Mouse (Mus musculus): ENCODE measurements around the gene Cby1. TPM values are rescaled to one million over a fixed set of nuclear protein-coding genes. Genes with fewer than 3 reads are reported as not detected.

The Cby1 gene
- polyA plus RNA-seq, 1 experiment from 2014 or later, result 85.5 TPM

DNA sequence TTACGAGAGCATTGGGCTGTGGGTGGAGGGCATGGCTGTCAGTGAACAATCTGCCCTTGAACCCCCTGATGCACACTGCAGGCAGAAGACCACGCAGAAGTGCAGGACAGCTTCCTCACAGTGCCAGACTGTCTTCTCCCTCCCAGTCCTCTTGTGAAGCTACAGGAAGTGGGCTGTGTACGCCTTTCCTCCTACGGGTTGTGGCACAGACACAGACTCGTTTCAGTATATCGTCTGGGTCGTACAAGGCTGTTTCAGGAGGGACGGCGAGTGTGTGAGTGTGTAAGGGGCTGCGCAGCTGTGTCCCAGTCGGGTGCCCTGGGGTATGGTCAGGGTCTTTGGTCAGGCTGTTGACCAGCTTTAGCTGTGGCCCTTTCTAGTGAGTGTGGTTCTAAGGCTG, 34.7 kb downstream of the Cby1 start:
- Histone ChIP-seq H3K4me3 (replicated peaks; ENCODE audit: low read length) (no peak overlapping the region), H3K9me3 (ENCODE audit: control insufficient read depth, low read length) (no peaks in the 10 kb centered on the region), H3K4me1 (replicated peaks; ENCODE audit: control insufficient read depth, insufficient read depth, low read length) (peaks cover 28% of the 10 kb centered on the region), H3K9ac (no peak overlapping the region), H3K27ac (no peak overlapping the region), H3K4me2 (replicated peaks) (no peak overlapping the region), H3K27me3 (ENCODE audit: control insufficient read depth, insufficient read depth, low read length) (no peaks in the 10 kb centered on the region), H3K36me3 (replicated peaks; ENCODE audit: control insufficient read depth, insufficient read depth) (peaks cover 17% of the 10 kb centered on the region; the same call in 1 of the 2 replicates)
- ATAC-seq (ENCODE audit: low FRiP score), result no peak
- DNase-seq (ENCODE audit: low spot score), result no peak
- 87% methylated on average over 11 of the region's 11 CpGs for WGBS

DNA sequence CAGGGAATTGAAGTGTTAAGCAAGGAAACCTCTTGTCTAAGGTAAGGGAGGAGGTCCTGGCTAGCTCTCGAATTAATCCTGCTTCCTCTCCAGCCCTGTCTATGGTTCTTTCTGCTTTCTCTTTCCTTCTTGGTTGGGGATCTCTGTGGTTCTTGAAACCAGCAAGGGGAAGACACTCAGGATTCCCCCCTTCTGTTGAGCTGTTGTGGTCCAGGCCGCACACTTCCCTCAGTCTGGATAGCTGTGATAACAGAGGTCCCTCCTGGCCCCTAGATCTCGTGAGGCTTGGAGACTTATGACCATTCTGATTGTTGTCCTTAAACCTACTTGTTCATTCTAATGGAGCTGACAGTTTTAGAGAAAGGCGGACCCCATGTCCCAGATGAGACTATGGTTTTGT, 35.5 kb downstream of the Cby1 start:
- peaks cover 17% of the 10 kb centered on the region; the same call in 1 of the 2 replicates for H3K36me3 ChIP-seq (replicated peaks; ENCODE audit: control insufficient read depth, insufficient read depth)
- H3K4me3 ChIP-seq (replicated peaks; ENCODE audit: low read length), result no peak overlapping the region
- no peaks in the 10 kb centered on the region for H3K27me3 ChIP-seq (ENCODE audit: control insufficient read depth, insufficient read depth, low read length)
- no peak overlapping the region for H3K27ac ChIP-seq
- no peak for ATAC-seq (ENCODE audit: low FRiP score)
- no peak overlapping the region for H3K4me2 ChIP-seq (replicated peaks)
- no peak for DNase-seq (ENCODE audit: low spot score)
- no peaks in the 10 kb centered on the region for H3K9me3 ChIP-seq (ENCODE audit: control insufficient read depth, low read length)
- WGBS, result 95% methylated on average over 4 of the region's 4 CpGs
- peaks cover 28% of the 10 kb centered on the region for H3K4me1 ChIP-seq (replicated peaks; ENCODE audit: control insufficient read depth, insufficient read depth, low read length)
- no peak overlapping the region for H3K9ac ChIP-seq

DNA sequence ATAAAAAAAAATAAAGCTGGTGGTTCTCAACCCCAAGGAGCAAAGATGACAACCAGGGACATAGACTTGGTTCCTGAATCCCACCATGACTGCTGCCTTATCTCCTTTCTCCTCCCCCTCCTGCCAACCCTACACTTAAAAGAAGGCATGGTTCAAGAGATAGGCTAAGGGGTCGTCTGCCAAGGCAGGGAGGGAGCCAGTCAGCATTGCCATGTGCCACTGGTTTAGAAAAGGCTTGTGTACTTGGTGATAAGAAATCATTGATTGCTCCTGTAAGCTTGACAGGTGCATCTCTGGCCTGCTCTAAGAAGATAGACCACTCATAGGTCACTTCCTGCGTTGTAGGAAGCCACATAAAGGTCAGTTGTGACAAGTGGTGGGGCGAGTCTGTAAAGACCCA, 36.5 kb downstream of the Cby1 start:
- Histone ChIP-seq H3K9me3 (ENCODE audit: control insufficient read depth, low read length) (no peaks in the 10 kb centered on the region), H3K27me3 (ENCODE audit: control insufficient read depth, insufficient read depth, low read length) (no peaks in the 10 kb centered on the region), H3K9ac (no peak overlapping the region), H3K27ac (no peak overlapping the region), H3K4me2 (replicated peaks) (no peak overlapping the region), H3K4me3 (replicated peaks; ENCODE audit: low read length) (no peak overlapping the region), H3K36me3 (replicated peaks; ENCODE audit: control insufficient read depth, insufficient read depth) (peaks cover 17% of the 10 kb centered on the region; the same call in 1 of the 2 replicates), H3K4me1 (replicated peaks; ENCODE audit: control insufficient read depth, insufficient read depth, low read length) (peaks cover 28% of the 10 kb centered on the region)
- DNase-seq (ENCODE audit: low spot score) (no peak), ATAC-seq (ENCODE audit: low FRiP score) (no peak)
- 79% methylated on average over 3 of the region's 3 CpGs for whole genome bisulfite sequencing

DNA sequence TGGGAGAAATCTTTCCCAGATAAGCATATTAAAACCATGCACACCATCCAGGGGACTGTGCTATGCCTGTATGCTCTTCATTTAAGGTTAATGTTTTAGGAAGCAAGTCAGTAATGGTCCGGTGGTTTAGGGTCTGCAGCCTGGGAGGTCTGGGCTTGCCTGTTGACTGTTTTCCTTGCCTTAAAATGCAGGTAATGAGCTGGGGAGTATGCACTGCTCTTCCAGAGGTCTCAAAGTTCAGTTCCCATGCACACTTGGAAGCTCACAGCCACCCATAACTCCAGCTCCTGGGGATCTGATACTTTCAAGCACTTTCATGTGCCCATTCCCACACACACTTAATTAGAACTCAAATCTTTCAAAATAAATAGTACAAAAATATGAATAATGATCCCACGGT, 37.5 kb downstream of the Cby1 start:
- ATAC-seq (ENCODE audit: low FRiP score), result no peak
- H3K27me3 ChIP-seq (ENCODE audit: control insufficient read depth, insufficient read depth, low read length), result no peaks in the 10 kb centered on the region
- peak overlapping the region; percentile 66; the same call in 1 of the 2 replicates for H3K27ac ChIP-seq
- WGBS, result 98% methylated on average over 2 of the region's 2 CpGs
- H3K9ac ChIP-seq, result no peak overlapping the region
- peaks cover 26% of the 10 kb centered on the region for H3K4me1 ChIP-seq (replicated peaks; ENCODE audit: control insufficient read depth, insufficient read depth, low read length)
- peaks cover 17% of the 10 kb centered on the region; the same call in 1 of the 2 replicates for H3K36me3 ChIP-seq (replicated peaks; ENCODE audit: control insufficient read depth, insufficient read depth)
- DNase-seq (ENCODE audit: low spot score), result no peak
- no peak overlapping the region for H3K4me2 ChIP-seq (replicated peaks)
- H3K9me3 ChIP-seq (ENCODE audit: control insufficient read depth, low read length), result no peaks in the 10 kb centered on the region
- H3K4me3 ChIP-seq (replicated peaks; ENCODE audit: low read length), result no peak overlapping the region

DNA sequence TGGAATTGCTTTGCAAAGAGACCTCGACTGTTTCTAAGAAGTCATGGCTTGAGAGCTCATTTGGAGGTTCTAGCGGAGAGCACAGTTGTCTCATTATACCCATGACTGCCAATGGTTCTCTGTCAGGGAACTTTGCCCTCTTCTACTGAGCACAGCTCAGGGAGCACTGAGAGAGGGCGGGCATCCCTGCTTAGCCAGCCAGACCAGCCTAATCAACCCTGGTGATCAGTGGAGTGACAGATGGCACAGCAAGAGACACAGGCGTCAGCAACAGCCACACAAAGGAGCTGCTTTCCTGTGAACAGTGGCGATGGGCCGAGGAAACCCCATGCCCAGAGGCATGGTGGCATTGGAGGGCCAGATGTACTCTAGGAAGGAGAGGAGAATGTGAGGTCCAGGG, 38.0 kb downstream of the Cby1 start:
- no peak for DNase-seq (ENCODE audit: low spot score)
- peak overlapping the region; percentile 66 for H3K27ac ChIP-seq
- 52% methylated on average over 6 of the region's 6 CpGs for WGBS
- no peaks in the 10 kb centered on the region for H3K27me3 ChIP-seq (ENCODE audit: control insufficient read depth, insufficient read depth, low read length)
- peaks cover 17% of the 10 kb centered on the region; the same call in 1 of the 2 replicates for H3K36me3 ChIP-seq (replicated peaks; ENCODE audit: control insufficient read depth, insufficient read depth)
- H3K9me3 ChIP-seq (ENCODE audit: control insufficient read depth, low read length), result no peaks in the 10 kb centered on the region
- no peak overlapping the region for H3K4me3 ChIP-seq (replicated peaks; ENCODE audit: low read length)
- no peak overlapping the region for H3K9ac ChIP-seq
- H3K4me2 ChIP-seq (replicated peaks), result no peak overlapping the region
- ATAC-seq (ENCODE audit: low FRiP score), result no peak; the same call in 1 of the 2 replicates
- H3K4me1 ChIP-seq (replicated peaks; ENCODE audit: control insufficient read depth, insufficient read depth, low read length), result peaks cover 21% of the 10 kb centered on the region

DNA sequence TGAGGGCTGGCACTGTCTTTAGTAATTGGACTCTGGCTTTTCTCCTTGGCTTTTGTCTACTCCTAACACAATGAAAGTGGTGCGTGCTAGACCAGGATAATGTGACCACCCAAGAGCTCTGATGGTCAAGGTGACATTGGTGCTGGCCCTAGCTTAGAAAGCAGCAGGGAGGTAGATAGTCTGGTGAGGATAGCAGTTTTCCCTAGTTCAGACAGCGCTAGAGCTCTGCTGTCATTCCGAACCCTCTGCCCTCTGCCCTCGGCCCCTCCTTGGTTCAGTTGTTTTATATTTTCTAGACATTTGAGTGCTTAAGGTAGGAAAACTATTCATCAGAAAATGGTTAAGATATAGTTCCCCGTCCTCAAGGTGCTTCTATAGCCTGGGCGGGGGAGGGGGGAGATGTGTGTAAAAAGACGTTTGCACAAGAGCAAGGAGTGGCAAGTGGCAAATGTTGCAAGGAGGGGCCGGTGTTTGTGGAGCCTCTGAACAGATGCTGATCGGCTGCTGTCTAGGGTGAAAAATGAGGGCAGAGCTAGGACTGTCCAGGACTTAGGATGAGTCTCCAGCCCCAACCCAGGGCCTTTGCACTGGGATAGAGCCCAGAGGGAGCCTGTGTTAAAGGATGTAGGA, 38.7 kb downstream of the Cby1 start:
- Histone ChIP-seq H3K9ac (no peak overlapping the region), H3K36me3 (replicated peaks; ENCODE audit: control insufficient read depth, insufficient read depth) (peaks cover 17% of the 10 kb centered on the region; the same call in 1 of the 2 replicates), H3K27me3 (ENCODE audit: control insufficient read depth, insufficient read depth, low read length) (no peaks in the 10 kb centered on the region), H3K27ac (peak overlapping the region; percentile 66), H3K4me3 (replicated peaks; ENCODE audit: low read length) (no peak overlapping the region), H3K4me1 (replicated peaks; ENCODE audit: control insufficient read depth, insufficient read depth, low read length) (peaks cover 14% of the 10 kb centered on the region), H3K4me2 (replicated peaks) (no peak overlapping the region), H3K9me3 (ENCODE audit: control insufficient read depth, low read length) (no peaks in the 10 kb centered on the region)
- no peak for DNase-seq (ENCODE audit: low spot score)
- WGBS, result 74% methylated on average over 9 of the region's 9 CpGs
- no peak for ATAC-seq (ENCODE audit: low FRiP score)

DNA sequence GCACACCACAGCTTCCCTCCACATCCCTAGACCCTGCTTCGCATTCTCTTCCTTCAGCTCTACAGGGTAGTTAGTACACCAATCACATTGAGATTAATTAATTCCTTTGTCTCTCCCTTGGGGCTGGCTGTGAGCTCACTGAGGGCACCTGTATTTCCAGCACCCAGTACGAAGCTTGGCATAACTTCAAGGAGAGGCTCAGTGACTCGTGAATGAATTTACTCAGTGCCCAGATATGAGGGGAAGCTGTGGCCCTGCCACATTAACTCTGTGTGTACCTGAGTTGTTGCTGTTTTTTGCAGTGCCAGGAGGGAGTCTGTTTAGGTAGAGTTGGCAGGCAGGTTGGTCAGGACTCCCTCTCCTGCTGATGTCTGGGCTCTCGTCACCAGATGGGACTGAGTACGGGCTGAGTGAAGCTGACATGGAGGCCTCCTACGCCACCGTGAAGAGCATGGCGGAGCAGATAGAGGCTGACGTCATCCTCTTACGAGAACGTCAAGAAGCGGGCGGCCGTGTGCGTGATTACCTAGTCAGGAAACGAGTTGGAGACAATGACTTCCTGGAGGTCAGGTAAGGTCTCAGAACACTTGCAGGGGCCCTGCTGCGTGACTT, 47.7 kb downstream of the Cby1 start:
- 91% methylated on average over 17 of the region's 17 CpGs for WGBS
- Histone ChIP-seq H3K27ac (no peak overlapping the region), H3K4me2 (replicated peaks) (no peak overlapping the region), H3K9me3 (ENCODE audit: control insufficient read depth, low read length) (no peaks in the 10 kb centered on the region), H3K36me3 (replicated peaks; ENCODE audit: control insufficient read depth, insufficient read depth) (peaks cover 55% of the 10 kb centered on the region), H3K4me1 (replicated peaks; ENCODE audit: control insufficient read depth, insufficient read depth, low read length) (no peaks in the 10 kb centered on the region), H3K9ac (no peak overlapping the region), H3K4me3 (replicated peaks; ENCODE audit: low read length) (no peak overlapping the region), H3K27me3 (ENCODE audit: control insufficient read depth, insufficient read depth, low read length) (no peaks in the 10 kb centered on the region)
- ATAC-seq (ENCODE audit: low FRiP score) (no peak), DNase-seq (ENCODE audit: low spot score) (no peak)

DNA sequence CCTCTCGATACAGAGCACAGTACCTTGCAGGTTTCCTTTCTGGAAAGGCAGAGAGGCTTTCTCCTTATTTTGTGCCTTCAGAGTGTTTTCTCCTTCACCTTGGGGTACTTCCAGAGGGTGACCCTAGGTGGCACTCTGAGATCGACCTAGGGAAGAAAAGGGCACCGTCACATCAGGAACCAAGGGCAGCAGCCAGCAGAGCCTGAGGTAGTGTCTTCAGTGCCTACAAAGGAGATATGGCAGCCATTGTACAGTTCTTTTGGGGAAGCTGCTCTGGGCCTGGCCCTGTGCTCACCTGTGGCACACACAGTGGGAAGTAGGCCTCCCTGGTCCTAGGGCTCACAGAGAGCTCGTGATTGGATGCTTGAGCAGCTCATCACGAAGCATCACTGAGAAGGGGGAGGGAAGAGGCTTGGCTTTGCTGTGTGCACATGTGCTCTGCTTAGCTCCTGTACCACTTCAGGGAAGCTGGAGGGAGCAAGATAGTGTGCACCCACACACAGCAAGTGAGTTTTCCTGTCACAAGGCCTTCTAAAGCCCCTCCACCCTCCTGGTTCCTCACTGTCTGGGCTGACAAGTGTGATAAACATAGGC, 49.3 kb downstream of the Cby1 start:
- Histone ChIP-seq H3K4me2 (replicated peaks) (no peak overlapping the region), H3K36me3 (replicated peaks; ENCODE audit: control insufficient read depth, insufficient read depth) (peaks cover 71% of the 10 kb centered on the region), H3K27ac (no peak overlapping the region), H3K9me3 (ENCODE audit: control insufficient read depth, low read length) (no peaks in the 10 kb centered on the region), H3K4me3 (replicated peaks; ENCODE audit: low read length) (no peak overlapping the region), H3K4me1 (replicated peaks; ENCODE audit: control insufficient read depth, insufficient read depth, low read length) (no peaks in the 10 kb centered on the region), H3K9ac (no peak overlapping the region), H3K27me3 (ENCODE audit: control insufficient read depth, insufficient read depth, low read length) (no peaks in the 10 kb centered on the region)
- 87% methylated on average over 5 of the region's 5 CpGs for WGBS
- ATAC-seq (ENCODE audit: low FRiP score) (no peak), DNase-seq (ENCODE audit: low spot score) (no peak)

DNA sequence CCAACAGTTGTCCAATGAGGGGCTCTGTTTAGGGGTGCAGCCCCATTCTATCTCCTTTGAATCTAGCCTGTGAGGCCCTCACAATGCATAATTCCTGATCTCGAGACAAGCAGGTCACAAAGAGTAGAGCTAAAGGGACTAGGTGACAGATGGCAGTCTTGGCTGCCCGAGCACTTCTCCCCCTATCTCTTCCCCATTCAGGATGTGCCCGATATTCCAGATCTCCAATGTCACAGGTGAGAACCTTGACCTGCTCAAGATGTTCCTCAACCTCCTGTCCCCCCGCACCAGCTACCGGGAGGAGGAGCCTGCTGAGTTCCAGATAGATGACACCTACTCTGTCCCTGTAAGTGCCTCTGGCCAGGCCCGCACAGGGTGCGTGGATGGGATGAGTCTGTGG, 56.6 kb downstream of the Cby1 start:
- Histone ChIP-seq H3K4me3 (replicated peaks; ENCODE audit: low read length) (no peak overlapping the region), H3K9me3 (ENCODE audit: control insufficient read depth, low read length) (no peaks in the 10 kb centered on the region), H3K27ac (no peak overlapping the region), H3K9ac (no peak overlapping the region), H3K36me3 (replicated peaks; ENCODE audit: control insufficient read depth, insufficient read depth) (peaks cover 97% of the 10 kb centered on the region), H3K4me2 (replicated peaks) (no peak overlapping the region), H3K4me1 (replicated peaks; ENCODE audit: control insufficient read depth, insufficient read depth, low read length) (no peaks in the 10 kb centered on the region), H3K27me3 (ENCODE audit: control insufficient read depth, insufficient read depth, low read length) (no peaks in the 10 kb centered on the region)
- no peak for ATAC-seq (ENCODE audit: low FRiP score)
- no peak for DNase-seq (ENCODE audit: low spot score)
- WGBS, result 94% methylated on average over 7 of the region's 7 CpGs

Measured in hindbrain, embryonic 14.5 days (tissue).